Mouse (Mus musculus) lung, embryonic 16.5 days (tissue): ENCODE data around the gene Dpyd. TPM values are rescaled to one million over a fixed set of nuclear protein-coding genes. Genes with fewer than 3 reads are reported as not detected.

ENCODE experiments used
- ATAC-seq: fragments of 200-750 bp; cut with Nextera tagmentation; 2 replicates; pipeline ENCODE4 v1.8.0; 2017; ENCODE audit warnings: low read depth, mild to moderate bottlenecking, moderate library complexity
- H3K27ac ChIP-seq: fragments of 300-500 bp; sonication (generic); 2 replicates; pipeline ENCODE4 v1.5.1; 2014; ENCODE audit warnings: mild to moderate bottlenecking, control low read depth, low read length
- H3K27me3 ChIP-seq: fragments of 300-500 bp; sonication (generic); 2 replicates; pipeline ENCODE4 v1.6.1; 2014; ENCODE audit warnings: low read depth, low read length, mixed read lengths; ENCODE audit not compliant: control insufficient read depth, insufficient read depth
- H3K36me3 ChIP-seq: fragments of 300-500 bp; sonication (generic); 2 replicates; pipeline ENCODE4 v1.6.1; 2014; ENCODE audit warnings: low read length; ENCODE audit not compliant: control insufficient read depth, insufficient read depth
- H3K4me1 ChIP-seq: fragments of 300-500 bp; sonication (generic); replicated peaks from 2 replicates; pipeline ENCODE4 v1.6.1; 2014; ENCODE audit warnings: low read length, mixed read lengths; ENCODE audit not compliant: control insufficient read depth, insufficient read depth
- H3K4me2 ChIP-seq: fragments of 300-500 bp; sonication (generic); 2 replicates; pipeline ENCODE4 v1.6.1; 2014; ENCODE audit warnings: low read depth, low read length, control low read depth
- H3K4me3 ChIP-seq: fragments of 300-500 bp; sonication (generic); 2 replicates; pipeline ENCODE4 v1.5.1; 2014; ENCODE audit warnings: mild to moderate bottlenecking, low read length, control low read depth
- H3K9ac ChIP-seq: fragments of 300-500 bp; sonication (generic); 2 replicates; pipeline ENCODE4 v1.6.1; 2014; ENCODE audit warnings: low read length, control low read depth
- H3K9me3 ChIP-seq: fragments of 300-500 bp; sonication (generic); 2 replicates; pipeline ENCODE4 v1.6.1; 2016; ENCODE audit warnings: low read length; ENCODE audit not compliant: control insufficient read depth
- WGBS: fragments of 180-500 bp; shearing (Covaris S2); extraction: QIAGEN DNeasy Blood & Tissue Kit; methylation state at CpG from one replicate; pipeline ENCODE4 v1.1.7; 2014; 5-methylcytosine and 5-hydroxymethylcytosine counted together
- polyA plus RNA-seq: library from polyadenylated mRNA; unstranded; fragments of >200 nt; fragmentation: Nextera tagmentation; extraction: Ambion mirVana; gene quantifications from 2 replicates; pipeline ENCODE4 v1.2.1, GENCODE M21; 2015

The Dpyd gene
- polyA plus RNA-seq, 1 experiment from 2014 or later: 10.7 TPM

- WGBS: 58% methylated on average over 5 of the region's 5 CpGs
- no peaks in the 10 kb centered on the region for H3K36me3 ChIP-seq
- H3K27me3 ChIP-seq: no peaks in the 10 kb centered on the region
- no peak overlapping the region for H3K27ac ChIP-seq
- H3K4me2 ChIP-seq: no peak overlapping the region
- no peak for ATAC-seq
- no peak overlapping the region for H3K4me3 ChIP-seq
- H3K4me1 ChIP-seq: no peaks in the 10 kb centered on the region
- H3K9ac ChIP-seq: no peak overlapping the region
- H3K9me3 ChIP-seq: peaks cover 3% of the 10 kb centered on the region; the same call in 1 of the 2 replicates
Observed at GRCm38 (mm10) chr3:119143034-119143433, 581.1 kb downstream of the Dpyd start.

- Histone ChIP-seq H3K4me3 (no peak overlapping the region), H3K27me3 (no peaks in the 10 kb centered on the region), H3K4me2 (no peak overlapping the region), H3K9ac (no peak overlapping the region), H3K36me3 (no peaks in the 10 kb centered on the region), H3K27ac (no peak overlapping the region), H3K4me1 (no peaks in the 10 kb centered on the region), H3K9me3 (peaks cover 3% of the 10 kb centered on the region; the same call in 1 of the 2 replicates)
- WGBS: 96% methylated on average over 1 of the region's 1 CpGs
- ATAC-seq: no peak
Observed at GRCm38 (mm10) chr3:119144788-119145187, 582.9 kb downstream of the Dpyd start.

GRCm38 (mm10) chr3:119154604-119155444 is 592.9 kb downstream of the Dpyd start:
- H3K9ac ChIP-seq: no peak overlapping the region

GRCm38 (mm10) chr3:119158670-119159069 is 596.7 kb downstream of the Dpyd start:
- Histone ChIP-seq H3K4me2 (no peak overlapping the region), H3K27ac (no peak overlapping the region), H3K4me1 (no peaks in the 10 kb centered on the region), H3K4me3 (no peak overlapping the region), H3K36me3 (no peaks in the 10 kb centered on the region), H3K27me3 (no peaks in the 10 kb centered on the region), H3K9ac (no peak overlapping the region), H3K9me3 (no peaks in the 10 kb centered on the region)
- 85% methylated on average over 4 of the region's 4 CpGs for WGBS
- ATAC-seq: no peak

More at GRCm38 (mm10) chr3:119154604-119155444, 592.9 kb downstream of the Dpyd start:
- Histone ChIP-seq H3K4me2 (0 out of 2 replicates have a peak overlapping the region, but pooled peaks have one; percentile 9), H3K9me3 (no peaks in the 10 kb centered on the region), H3K4me3 (no peak overlapping the region), H3K27me3 (no peaks in the 10 kb centered on the region), H3K36me3 (no peaks in the 10 kb centered on the region), H3K27ac (no peak overlapping the region), H3K4me1 (no peaks in the 10 kb centered on the region)
- no peak for ATAC-seq
- WGBS: 48% methylated on average over 17 of the region's 17 CpGs

GRCm38 (mm10) chr3:119165691-119166090 is 603.8 kb downstream of the Dpyd start:
- Histone ChIP-seq H3K27me3 (no peaks in the 10 kb centered on the region), H3K9me3 (no peaks in the 10 kb centered on the region), H3K36me3 (no peaks in the 10 kb centered on the region), H3K27ac (no peak overlapping the region), H3K4me1 (no peaks in the 10 kb centered on the region), H3K4me2 (no peak overlapping the region), H3K9ac (no peak overlapping the region), H3K4me3 (no peak overlapping the region)
- no peak for ATAC-seq
- WGBS: 64% methylated on average over 6 of the region's 6 CpGs

GRCm38 (mm10) chr3:119168166-119168565 is 606.2 kb downstream of the Dpyd start:
- Histone ChIP-seq H3K9ac (no peak overlapping the region), H3K27ac (no peak overlapping the region), H3K4me1 (no peaks in the 10 kb centered on the region), H3K27me3 (no peaks in the 10 kb centered on the region), H3K4me2 (no peak overlapping the region), H3K36me3 (no peaks in the 10 kb centered on the region), H3K4me3 (no peak overlapping the region), H3K9me3 (no peaks in the 10 kb centered on the region)
- no peak for ATAC-seq
- 81% methylated on average over 2 of the region's 2 CpGs for WGBS

- Histone ChIP-seq H3K27ac (no peak overlapping the region), H3K9me3 (no peaks in the 10 kb centered on the region), H3K36me3 (no peaks in the 10 kb centered on the region), H3K4me1 (no peaks in the 10 kb centered on the region), H3K4me3 (no peak overlapping the region), H3K27me3 (no peaks in the 10 kb centered on the region), H3K4me2 (no peak overlapping the region), H3K9ac (no peak overlapping the region)
- 22% methylated on average over 1 of the region's 1 CpGs for WGBS
- ATAC-seq: no peak
Observed at GRCm38 (mm10) chr3:119168661-119169060, 606.7 kb downstream of the Dpyd start.

GRCm38 (mm10) chr3:119183261-119183660 is 621.3 kb downstream of the Dpyd start:
- no peak overlapping the region for H3K9ac ChIP-seq
- no peak for ATAC-seq
- 75% methylated on average over 3 of the region's 3 CpGs for WGBS

GRCm38 (mm10) chr3:119194071-119194470 is 632.1 kb downstream of the Dpyd start:
- ATAC-seq: no peak

More at GRCm38 (mm10) chr3:119183261-119183660, 621.3 kb downstream of the Dpyd start:
- H3K9me3 ChIP-seq: no peaks in the 10 kb centered on the region
- no peaks in the 10 kb centered on the region for H3K27me3 ChIP-seq
- H3K36me3 ChIP-seq: no peaks in the 10 kb centered on the region
- H3K27ac ChIP-seq: no peak overlapping the region
- no peak overlapping the region for H3K4me3 ChIP-seq
- no peak overlapping the region for H3K4me2 ChIP-seq
- H3K4me1 ChIP-seq: no peaks in the 10 kb centered on the region

More at GRCm38 (mm10) chr3:119194071-119194470, 632.1 kb downstream of the Dpyd start:
- Histone ChIP-seq H3K27ac (no peak overlapping the region), H3K4me1 (no peaks in the 10 kb centered on the region), H3K9ac (no peak overlapping the region), H3K9me3 (no peaks in the 10 kb centered on the region), H3K4me2 (no peak overlapping the region), H3K27me3 (no peaks in the 10 kb centered on the region), H3K36me3 (no peaks in the 10 kb centered on the region), H3K4me3 (no peak overlapping the region)
- 74% methylated on average over 6 of the region's 6 CpGs for WGBS
